Mouse (Mus musculus) hindlimb bud, embryonic 11.5 days (tissue): ENCODE measurements around the gene Lingo3.

Source experiments
- DNase-seq: peaks from one replicate; pipeline ENCODE4 v3.0.0-alpha.2; 2012; ENCODE audit warnings: low read depth, low spot score; ENCODE audit errors: extremely low spot score

Gene Lingo3

DNA sequence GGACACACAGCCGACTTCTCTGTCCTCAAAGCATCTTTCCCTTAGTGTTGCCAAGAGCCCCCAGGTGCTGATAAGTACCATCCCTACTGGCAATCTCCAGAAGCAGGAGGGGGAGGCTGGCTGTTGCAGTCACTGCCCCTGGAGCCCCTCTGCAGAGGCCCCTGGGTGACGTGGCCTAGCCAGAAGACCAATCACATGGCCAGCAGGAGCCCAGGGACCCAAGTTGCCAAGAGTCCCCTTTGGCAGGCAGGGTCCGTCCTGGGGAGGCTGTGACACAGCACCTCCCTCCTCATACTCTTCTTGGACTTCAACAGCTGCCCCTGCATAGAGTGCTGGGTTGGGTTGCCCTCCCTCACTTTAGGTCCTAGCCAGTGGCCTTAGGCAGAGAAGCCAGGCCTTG, 40.8 kb downstream of the Lingo3 start:
- no peak for DNase-seq

- DNase-seq, result no peak
Observed at GRCm38 (mm10) chr10:80802204-80802912, 41.5 kb downstream of the Lingo3 start.

DNA sequence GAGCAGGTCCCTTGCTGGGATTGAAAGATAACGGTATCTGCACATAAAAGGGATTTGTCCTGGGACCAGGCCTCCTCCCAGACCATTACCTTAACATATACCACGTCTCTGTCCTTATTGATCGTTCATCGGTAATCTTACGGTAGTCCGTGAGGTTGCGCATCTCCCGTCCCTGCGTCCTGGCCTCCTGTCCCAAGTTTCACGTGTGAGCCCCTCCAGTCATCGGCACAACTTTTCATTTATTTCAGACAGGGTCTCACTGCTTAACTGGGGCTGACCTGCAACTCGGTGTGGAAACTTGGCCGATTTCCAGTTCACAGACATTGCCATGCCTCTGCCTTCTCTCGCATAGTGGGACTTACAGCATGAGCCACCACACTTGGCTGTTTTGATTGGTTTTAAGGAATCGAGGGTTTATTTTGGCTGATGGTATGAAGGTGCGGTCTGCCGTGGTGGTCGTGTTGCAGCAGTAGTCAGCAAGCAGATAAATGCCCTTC, 44.7 kb downstream of the Lingo3 start:
- no peak for DNase-seq

- peak; percentile 81 for DNase-seq
Observed at GRCm38 (mm10) chr10:80798150-80799006, 45.5 kb downstream of the Lingo3 start, which contains the start of the genes Sf3a2 and Plekhj1. Gene Sf3a2, plus strand, starts transcription at chr10:80798198. Gene Plekhj1, minus strand, starts transcription at chr10:80798626.

DNA sequence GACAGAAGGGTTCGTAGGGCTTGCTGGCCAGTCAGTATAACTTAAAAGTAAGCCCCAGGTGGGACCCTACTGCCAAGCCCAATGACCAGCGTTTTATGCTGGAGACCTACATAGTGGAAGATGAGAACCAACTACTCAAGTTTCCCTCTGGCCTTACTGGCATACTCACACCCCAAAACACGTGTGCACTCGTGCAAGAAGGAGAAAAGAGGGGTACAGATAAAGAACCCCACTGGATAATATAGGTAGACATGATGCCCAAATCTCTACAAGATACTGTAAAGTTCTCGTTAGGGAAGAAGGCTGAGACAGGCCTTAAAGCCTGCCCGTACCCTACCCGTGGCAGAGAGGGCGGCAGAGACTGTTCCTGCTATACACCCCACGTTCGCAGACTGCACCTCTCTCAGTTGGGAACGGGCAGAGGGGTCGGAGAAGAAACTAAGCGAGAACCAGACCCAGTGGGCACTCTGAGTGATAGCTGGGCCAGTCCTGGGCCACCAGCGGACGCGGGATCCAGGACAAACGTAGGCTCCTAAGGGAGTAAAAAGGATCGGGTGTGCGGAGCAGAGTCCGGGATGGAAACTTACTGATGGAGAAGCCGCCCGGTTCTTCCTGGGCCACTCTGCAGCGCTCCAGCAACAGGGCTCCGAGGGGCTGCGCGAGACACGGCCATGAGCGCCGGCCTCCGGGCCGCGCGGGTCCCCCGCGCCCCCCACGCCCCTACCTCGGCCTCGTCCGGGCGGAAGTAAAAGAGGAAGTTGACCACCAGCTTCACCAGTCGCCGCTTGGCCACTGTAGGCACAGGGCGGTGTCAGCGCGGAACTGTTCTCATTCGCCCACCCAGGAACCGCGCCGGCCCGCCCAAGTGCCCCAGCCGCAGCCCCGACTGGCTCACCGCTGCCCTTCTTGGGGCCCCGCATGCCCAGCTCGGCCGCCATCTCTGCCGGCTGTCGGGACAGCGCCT, 46.4 kb downstream of the Lingo3 start:
- DNase-seq, result no peak

DNA sequence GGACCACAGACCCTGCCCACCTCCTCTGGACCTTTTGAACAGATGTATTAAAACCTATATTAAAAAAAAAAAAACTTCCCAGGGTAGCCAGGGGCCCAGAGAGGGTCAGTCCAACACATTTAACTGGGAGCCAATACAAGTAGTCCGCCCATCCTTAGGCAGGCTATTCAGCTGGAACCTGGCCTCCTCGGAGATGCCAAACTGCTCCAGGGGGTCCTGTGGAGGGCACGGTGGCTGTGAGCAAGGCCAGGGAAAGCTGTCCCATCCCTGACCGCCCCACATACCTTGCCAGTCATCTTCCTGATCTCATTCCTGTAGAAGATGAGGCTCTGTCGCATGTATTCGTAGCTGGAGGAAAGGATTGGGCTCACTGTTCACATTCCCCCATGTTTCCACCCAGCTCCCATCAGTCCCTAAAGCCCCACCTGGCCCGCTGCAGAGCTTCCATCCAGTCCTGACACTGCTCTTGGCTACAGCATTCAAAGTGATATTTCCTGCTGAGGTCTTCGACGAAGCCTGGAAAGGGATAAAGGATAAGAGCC, 47.5 kb downstream of the Lingo3 start:
- DNase-seq, result no peak

DNA sequence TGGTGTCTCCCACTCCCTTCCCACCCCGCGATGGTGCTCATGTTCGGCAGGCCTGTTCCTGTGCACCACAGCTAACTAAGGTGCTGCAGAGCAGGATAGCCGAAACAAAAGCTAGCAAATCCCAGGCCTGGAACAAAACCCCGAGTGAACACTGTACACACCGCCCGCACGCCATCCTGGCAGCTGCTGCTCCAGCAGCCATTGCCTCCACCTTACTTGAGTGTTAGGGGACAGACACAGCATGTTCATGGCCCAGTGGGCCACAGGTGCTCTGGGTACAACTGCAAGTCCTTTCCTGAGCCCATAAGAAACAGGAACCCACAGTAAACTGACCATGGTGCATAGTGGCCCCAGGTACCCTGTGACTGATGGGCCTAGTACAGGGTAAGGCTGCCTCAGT, 49.1 kb downstream of the Lingo3 start:
- DNase-seq, result no peak

GRCm38 (mm10) chr10:80793803-80794202, 50.0 kb downstream of the Lingo3 start:
- DNase-seq, result no peak

DNA sequence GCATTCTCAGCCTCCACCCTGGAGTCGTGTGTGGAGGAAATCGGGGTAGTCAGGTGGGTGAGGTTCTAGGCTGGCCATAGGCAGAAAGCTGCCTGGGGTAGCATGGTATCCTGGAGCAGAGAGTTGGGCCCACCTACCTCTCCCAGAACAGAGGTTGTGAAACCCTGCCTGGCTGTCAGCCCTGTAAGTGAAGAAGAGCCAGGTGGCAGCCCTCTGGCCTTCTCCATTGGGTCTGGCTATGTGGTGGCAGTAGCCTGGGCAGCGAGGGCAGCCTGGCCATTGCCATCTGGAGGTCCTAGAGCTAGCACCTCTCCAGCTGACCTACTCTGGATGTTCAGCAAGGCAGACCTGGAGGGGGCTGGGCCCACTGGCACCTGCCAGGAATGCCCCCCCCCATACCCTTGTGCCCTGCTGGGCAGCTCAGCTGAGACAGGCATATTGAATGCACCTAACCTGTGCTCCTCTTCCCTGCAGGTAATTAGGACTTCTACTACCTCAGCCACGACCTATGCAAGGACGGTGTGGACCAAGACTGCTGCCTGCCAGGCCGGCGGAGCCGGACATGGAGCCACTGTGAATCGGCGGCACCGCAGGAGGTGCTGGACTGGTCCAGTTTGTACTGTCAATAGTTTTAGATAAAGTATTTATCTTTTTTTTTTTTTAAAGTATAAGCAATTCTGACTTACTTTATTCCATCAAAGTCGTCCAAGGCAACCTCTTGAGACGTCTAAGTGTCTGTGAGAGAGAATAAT, 50.6 kb downstream of the Lingo3 start:
- DNase-seq, result no peak

DNA sequence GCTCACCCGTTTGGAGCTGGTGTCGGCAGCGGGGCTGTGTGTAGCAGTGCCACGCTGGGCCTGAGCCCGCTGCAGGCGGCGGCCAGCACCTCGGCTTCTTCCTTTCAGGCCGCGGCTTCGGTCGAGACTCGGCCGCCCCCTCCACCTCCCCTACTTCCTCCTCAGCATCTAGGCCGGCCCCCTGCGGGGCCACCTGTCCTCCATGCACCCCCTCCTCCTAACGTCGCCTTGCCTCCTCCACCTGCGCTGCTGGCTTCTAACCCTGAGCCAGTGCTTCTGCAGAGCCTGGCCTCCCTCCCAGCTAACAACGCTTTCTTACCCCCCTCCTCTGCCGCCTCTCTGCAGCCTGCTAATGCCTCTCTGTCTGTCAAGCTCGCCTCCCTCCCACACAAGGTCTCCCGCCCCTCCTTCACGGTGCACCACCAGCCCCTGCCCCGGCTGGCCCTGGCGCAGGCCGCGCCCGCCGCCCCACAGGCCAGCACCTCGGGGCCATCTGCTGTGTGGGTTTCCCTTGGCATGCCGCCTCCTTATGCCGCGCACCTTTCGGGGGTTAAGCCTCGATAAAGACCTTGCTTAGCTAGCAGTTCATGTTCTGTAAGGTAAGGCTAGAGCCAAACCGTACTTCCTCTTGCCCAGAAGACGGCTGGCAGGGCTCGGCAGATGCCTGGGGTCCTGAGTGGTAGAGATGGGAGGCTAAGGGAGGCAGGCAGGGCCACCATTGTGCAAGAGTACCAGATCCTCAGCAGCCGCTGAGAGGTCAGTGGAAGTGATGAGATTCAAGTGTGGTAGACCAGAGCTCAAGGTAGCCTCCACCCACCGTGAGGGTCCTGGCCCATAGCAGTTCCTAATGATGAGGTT, 51.4 kb downstream of the Lingo3 start:
- DNase-seq, result no peak

DNA sequence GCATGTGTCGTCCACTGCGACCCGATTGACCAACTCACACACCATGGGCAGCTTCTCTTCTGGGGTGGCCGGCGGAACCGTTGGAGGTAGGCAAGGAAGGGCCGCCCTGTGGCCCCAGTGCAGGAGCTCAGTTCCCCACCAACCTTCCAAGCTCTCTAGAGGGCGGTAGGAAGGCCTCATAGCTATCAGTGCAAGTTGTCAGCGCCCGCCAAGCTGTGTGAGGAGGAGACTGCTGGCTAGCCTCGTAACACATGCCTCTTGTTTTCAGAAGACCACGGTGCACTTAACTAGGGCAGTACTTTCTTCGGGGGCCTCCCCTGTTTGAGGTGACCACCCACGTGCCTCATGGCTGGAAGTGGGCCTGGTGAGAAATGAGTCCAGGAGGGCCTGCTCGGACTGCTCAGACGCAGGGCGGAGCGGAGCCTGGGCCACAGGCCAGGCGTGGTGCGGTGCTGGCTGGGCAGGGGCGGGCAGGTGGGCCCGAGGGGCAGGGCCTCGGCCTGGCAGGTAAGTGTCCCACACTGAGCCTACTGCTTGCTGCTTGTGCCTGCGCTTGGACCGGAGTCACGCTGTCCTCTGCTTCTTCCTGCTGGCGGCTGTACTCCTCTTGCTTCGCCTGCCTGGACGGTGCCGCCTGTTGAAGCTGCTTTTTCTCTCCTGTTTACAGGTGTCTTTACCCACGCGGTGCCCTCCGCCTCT, 52.2 kb downstream of the Lingo3 start:
- DNase-seq, result no peak

DNA sequence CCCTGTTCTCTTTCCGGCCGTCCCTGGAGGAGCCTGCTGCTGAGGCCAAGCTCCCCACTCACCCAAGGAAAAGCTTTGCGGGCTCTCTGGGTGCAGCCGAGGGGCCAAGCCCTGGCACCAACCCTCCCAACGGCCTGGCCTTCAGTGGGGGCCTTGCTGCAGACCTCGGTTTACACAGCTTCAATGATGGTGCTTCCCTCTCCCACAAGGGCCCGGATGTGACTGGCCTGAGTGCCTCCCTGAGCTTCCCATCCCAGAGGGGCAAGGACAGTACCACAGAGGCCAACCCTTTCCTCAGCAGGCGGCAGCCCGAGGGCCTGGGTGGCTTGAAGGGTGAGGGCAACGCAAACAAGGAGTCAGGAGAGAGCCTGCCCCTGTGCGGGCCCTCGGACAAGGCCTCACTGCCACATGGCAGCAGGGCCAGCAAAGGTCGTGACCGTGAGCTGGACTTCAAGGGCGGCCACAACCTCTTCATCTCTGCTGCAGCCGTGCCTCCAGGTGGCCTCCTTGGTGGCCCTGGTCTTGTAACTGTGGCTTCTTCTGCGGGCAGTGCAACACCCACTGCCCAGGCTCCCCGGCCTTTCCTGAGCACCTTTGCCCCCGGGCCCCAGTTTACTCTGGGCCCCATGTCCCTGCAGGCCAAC, 53.0 kb downstream of the Lingo3 start:
- DNase-seq, result no peak

- no peak for DNase-seq
Observed at GRCm38 (mm10) chr10:80787517-80787916, 56.3 kb downstream of the Lingo3 start.

- DNase-seq, result no peak
Observed at GRCm38 (mm10) chr10:80785963-80786362, 57.9 kb downstream of the Lingo3 start.

GRCm38 (mm10) chr10:80784871-80785270, 59.0 kb downstream of the Lingo3 start:
- no peak for DNase-seq

- DNase-seq, result no peak
Observed at GRCm38 (mm10) chr10:80784302-80784701, 59.5 kb downstream of the Lingo3 start.
